Mouse (Mus musculus) brain, embryonic 18.5 days (tissue): ENCODE measurements around the gene Rgs16.
A peak's percentile ranks its signal among the peaks of the same experiment; 100 is the strongest.

Experiments used
- DNase-seq: peaks from one replicate; pipeline ENCODE4 v3.0.0-alpha.2; 2012; ENCODE audit warnings: low read depth, low spot score

Gene Rgs16

GRCm38 (mm10) chr1:153720935-153721334 lies 19.2 kb upstream of the Rgs16 start:
- DNase-seq = no peak

DNA sequence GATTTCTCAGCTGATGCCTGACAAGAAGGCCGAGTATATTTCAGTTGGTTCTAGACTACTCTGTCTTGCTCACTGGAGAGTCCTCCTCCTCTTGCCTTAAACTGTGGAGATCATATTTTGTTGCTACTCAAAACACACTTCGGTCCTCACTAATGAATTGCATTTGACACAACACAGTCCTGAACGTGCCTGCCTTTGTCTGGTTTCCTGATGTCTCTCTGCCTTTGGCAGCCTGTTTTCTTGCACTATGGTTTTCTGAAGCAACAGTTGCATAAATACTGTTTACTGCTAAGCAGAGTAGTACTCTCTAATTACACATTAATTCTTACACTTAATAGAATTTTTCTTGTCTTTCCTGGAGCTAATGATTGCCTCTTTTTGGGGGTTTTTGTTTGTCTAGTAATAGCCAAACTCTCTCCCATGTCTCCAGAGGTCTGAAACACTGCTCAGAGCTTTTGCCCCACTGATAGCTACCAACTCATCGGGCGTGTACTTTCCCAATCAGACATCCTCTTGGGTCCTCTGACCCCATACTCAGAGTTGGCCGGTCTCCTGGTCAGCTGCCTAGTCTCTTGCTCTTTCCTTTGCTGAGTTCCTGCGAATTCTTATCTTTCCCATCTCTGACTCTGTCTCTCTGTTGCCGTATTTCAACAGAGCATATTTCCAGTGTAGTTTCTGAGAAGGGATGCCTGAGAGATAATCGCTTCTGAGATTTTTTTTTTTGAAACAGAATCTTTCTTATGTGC lies 18.4 kb upstream of the Rgs16 start:
- DNase-seq = no peak

DNA sequence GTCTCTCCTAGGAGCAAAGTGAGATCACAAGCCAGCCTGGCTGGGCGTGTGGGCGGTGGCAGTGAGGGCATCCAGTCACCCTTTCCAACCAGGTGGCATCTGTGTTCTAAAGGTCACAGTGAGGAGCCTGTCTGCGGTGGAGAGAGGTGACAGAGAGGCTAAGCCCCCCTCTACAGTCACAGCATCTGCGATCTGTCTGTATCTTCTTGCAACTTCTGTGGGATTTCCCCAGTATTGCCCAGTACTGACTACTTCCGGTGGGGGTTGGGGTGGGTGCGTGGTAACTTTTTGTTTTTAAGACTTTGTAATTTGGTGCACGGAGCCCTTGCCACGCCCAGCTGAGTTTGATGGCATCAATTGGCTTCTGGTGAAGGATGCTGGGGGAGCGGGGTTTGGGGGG lies 16.7 kb upstream of the Rgs16 start:
- DNase-seq = no peak

DNA sequence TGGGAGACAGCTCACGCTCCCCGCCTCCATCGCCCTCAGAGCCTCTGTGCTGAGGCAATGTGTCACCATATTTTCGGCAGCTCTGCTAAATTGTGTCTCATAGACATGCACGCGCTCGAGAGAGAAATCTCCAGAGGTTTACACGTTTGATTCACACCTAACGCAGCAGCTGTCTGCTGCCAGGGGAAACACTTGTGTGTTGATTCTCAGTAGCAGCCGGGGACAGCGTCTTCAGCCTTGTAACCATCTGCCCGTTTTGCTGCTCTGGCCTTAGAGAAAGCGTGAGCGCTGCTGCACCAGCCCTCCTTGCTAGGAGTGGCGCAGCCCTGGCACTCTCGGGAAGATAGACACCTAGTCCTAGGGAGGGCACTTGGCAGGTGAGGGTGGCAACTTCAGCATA lies 13.5 kb upstream of the Rgs16 start:
- no peak for DNase-seq

GRCm38 (mm10) chr1:153729806-153730205 lies 10.3 kb upstream of the Rgs16 start:
- no peak for DNase-seq

GRCm38 (mm10) chr1:153730671-153731070 lies 9.5 kb upstream of the Rgs16 start:
- no peak for DNase-seq

GRCm38 (mm10) chr1:153733181-153733580 lies 7.0 kb upstream of the Rgs16 start:
- DNase-seq = no peak

- no peak for DNase-seq
Measured at GRCm38 (mm10) chr1:153734866-153735265, 5.3 kb upstream of the Rgs16 start.

- no peak for DNase-seq
Measured at GRCm38 (mm10) chr1:153736096-153736495, 4.1 kb upstream of the Rgs16 start.

DNA sequence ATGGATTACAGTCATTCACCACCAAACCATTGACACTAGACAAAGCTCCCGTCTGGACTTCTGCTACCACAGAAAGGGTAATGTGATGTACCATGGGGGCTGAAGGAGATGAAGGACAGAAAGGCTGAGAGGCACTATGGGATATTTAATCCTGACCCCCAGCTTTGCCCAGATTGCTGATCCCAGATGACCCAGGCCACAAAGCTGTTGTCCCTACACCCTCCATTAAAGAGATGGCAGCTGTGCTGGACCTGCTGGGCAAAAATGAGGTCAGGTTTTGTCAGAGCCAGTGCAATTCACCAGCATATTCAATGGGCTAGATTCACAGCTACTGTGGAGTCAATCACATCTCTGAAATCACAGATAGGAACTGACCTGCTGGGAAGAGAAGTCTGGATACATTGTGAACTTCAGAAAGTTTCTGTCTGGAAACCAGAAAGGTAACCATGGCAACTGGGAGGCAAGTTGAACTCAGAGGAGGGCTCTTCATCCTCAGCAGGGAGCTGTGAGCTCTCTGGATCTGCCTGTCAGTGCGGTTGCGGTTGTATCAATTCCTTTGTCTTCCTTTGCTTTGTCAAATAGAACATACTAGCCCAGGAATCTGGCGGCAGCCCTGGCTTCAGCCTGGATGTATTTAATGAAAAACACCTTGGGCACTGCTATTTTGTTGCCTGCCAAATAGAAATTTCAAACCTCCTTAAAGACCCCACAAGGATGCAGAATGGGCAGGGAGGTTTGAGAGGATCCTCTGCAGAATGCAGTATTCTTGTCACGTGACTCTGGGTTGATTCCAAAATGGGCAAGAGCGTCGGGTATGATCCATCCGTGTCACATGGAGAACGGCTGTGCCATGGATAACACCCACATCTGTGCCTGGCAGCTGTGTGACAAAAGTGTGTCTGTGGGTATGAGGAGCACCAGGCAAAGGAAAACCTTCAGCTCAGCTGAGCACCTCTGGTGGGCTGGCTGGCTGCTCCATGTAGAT lies 2.8 kb upstream of the Rgs16 start:
- peak; percentile 73 for DNase-seq

GRCm38 (mm10) chr1:153739437-153740015 lies 623 bp upstream of the Rgs16 start:
- DNase-seq = no peak

DNA sequence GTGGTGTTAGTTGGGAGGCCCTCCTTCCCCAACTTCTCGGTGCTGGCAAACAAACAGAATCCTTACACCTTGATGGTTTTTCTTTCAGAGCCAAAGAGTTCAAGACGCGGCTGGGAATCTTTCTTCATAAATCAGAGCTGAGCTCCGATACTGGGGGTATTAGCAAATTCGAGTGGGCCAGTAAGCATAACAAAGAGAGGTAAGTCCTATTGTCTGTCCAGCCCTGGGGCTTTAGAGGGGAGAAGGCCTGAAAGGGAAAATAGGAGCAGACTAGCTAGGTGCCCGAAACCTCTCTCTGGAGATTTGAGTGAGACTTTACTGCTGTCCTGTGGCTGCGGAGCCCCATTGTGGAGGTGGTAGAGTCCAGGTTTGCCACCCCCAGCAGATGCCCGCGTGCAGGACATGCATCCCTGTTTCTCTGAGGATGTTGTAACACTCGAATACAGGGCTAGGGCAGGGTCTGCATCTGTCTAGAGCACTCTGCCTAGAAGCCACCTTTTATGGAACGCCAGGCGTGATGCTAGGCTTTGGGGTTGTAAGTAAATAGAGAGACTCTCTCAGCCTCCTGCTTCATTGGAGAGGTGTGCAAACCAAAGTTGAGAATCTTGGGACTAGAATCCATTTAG lies 739 bp downstream of the Rgs16 start:
- no peak for DNase-seq

DNA sequence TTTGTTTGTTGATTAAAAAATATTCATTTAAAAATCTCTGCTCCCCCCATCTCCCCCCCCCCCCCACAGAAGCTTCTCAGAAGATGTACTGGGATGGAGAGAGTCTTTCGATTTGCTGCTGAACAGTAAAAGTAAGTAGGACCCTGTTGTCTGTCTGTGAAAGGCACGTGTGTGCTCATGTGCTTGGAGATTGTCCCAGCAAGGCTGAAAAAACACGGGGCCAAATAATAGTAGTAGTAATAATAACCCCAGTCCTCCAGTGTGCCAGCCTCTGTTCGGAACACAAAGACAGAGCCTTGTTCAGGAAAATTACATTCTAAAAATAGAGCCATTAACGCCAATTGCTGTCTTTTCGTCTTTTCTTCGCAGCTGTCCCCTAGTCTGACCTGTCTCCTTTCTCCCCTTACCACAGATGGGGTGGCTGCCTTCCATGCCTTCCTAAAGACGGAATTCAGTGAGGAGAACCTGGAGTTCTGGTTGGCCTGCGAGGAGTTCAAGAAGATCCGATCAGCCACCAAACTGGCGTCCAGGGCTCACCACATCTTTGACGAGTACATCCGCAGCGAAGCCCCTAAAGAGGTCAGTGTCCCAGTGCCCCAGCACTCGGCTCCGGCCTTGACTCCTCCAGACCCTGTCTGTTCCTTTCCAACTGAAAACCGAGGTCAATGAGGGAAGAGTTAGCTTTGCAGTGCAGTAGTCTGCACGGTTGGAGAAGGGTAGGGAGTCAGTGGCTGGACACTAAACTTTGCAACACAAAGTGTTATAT lies 1.6 kb downstream of the Rgs16 start:
- DNase-seq = no peak

- DNase-seq = no peak
Measured at GRCm38 (mm10) chr1:153742374-153743155, 2.4 kb downstream of the Rgs16 start.

DNA sequence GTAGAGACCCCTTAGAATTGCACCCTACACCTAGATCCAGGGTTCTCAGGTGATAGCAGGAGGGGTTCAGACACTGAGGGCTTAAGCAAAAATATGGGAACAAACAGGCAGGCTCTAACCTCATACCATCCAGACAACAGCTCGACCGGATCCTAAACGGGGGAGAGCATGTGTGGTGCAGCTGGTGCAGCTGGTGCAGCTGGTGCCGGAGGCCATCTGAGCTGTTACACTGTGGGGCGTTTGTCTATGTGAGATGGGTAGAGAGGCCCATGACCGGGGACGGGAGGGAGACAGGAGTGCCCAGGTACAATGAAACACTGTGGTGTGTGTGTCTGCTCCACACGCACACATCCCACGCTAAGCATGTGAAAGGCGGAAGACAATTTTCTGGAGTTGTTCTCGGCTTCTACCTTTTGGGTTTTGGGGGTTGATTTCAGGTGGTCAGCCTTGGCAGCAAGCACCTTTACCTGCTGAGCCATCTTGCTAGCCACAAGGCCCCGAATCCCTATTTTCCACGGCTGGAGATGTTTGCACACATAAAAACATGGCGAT lies 6.0 kb downstream of the Rgs16 start:
- no peak for DNase-seq

- no peak for DNase-seq
Measured at GRCm38 (mm10) chr1:153746728-153747127, 6.6 kb downstream of the Rgs16 start.

DNA sequence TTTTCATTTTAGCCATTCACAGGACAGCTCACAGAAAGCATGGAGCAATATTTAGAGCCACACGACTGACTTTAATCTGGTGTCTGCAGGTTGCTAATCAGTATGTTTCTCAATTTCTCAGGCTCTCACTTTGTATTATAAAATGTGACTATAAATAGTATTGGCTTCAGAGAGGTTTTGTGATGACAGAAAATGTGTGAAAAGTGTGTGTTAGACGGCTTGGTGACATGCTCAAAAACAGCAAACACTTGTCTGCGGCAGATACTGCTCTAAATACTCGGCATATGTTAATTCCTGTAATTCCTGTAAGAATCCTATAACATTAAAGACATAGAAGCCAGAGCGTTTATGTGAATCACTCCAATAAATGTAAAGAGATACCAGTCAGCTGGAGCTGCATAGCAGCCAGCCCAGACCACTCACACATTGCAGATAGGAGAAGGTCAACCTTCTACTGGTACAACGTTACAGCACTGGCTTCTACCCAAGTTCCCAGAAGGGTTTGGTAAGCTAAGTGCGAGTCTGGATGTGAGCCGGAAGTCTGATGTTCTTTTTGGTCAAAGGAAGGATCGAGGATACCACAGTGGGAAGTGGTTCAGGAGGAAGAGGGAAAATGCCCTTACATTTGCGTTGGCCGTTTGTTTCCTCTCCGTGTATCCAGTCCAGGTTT lies 7.8 kb downstream of the Rgs16 start:
- DNase-seq = no peak

- no peak for DNase-seq
Measured at GRCm38 (mm10) chr1:153748549-153748948, 8.4 kb downstream of the Rgs16 start.

GRCm38 (mm10) chr1:153749211-153749801 lies 9.2 kb downstream of the Rgs16 start, which contains the start of gene Rnasel:
TSS of gene Rnasel (plus strand) at chr1:153749426.
- DNase-seq = peak; percentile 79
